Mouse (Mus musculus) CH12F3 (cell line): ENCODE data around the gene Gm11444.

Experiments
- in situ Hi-C: fragments of 300-500 bp; cut with MboI; formaldehyde crosslinking; loops from 2 replicates; pipeline ENCODE4 v1.14.3; 2020; ENCODE audit warnings: low sequenced_read_pairs

The Gm11444 gene

GRCm38 (mm10) chr11:85820959-85821358 is 29.2 kb downstream of the Gm11444 start:
- in situ Hi-C loops: no loop called here

DNA sequence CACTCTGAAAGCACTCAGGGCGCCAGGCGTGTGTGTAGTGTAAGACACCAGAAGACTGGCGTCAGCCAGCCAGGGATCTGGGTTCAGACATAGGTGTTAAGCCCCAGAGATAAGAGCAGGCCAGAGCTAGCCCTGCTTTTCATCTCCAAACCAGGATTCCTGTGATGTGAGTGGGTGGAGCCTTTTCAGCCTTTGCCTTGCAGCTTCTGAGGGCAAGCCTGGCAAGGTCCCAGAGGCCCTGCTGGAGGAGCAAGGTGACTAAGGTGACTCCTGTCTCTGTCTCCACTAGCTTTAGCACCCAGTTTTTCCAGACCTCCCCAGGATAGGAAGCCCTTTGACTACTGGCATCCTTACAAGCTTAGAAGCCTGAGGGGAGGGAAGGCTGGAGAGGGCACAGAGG is 31.7 kb downstream of the Gm11444 start:
- in situ Hi-C loops: no loop called here

DNA sequence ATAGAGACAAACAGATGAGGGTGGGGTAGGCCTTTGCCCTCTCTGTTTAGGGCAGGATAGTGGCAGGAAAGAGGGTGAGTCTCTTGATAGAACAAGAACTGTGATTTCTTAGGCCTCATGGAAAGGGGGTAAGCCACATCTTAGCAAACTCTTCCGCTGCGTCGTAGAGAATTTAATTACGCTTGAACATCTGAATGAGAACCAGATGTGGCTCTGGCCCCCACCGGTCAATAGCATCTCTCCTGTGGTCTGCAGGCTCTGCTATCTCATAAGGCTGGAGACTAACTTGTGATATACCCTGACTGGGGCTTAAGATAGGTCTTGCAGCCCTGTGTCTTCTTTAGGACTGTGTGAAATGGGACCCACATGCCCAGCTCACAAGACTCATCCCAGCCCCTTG is 33.7 kb downstream of the Gm11444 start:
- in situ Hi-C loops: no loop called here

DNA sequence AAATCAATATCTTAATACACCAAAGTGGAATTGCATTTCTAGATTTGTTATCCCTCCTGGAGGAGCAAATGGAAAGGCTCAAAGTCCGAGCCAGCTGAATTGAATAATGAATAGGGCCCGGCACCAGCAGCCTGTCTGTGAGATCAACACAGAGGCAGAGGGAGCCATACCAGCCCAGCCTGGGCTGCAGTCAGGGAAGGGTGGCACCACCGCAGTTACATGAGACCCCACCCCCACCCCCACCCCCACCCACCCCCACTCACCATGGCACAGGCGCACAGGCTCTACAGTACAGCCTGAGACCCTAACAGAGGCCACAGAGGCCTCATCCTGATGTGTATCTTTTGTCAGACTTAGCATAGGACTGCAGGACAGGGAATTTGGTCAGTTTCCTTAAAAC is 35.5 kb downstream of the Gm11444 start:
- in situ Hi-C loops: no loop called here

GRCm38 (mm10) chr11:85812201-85812966 is 37.7 kb downstream of the Gm11444 start:
- in situ Hi-C loops: no loop called here

- in situ Hi-C loops: no loop called here
Measured at GRCm38 (mm10) chr11:85811676-85812075, 38.5 kb downstream of the Gm11444 start.

DNA sequence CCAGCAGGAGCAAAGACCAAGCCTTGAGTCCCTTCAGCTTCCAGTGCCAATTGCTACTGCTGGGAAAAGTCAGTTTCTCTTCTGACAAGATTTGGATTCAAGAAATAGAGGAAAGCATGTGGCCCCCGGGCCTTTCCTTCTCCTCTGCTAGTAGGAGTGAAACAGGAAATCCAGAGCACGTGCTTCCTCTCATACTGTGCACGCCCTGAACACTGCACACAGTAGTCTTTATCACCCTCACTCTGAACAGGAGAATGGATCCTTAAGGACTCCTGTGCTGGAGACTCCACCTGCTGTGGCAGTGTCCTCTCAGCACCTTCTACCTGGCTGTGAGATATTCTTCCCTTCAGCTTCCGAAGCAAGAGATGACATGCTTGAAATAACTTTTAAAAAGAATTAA is 38.9 kb downstream of the Gm11444 start:
- in situ Hi-C loops: no loop called here

- in situ Hi-C loops: no loop called here
Measured at GRCm38 (mm10) chr11:85807353-85807752, 42.8 kb downstream of the Gm11444 start.

- in situ Hi-C loops: no loop called here
Measured at GRCm38 (mm10) chr11:85805779-85806178, 44.4 kb downstream of the Gm11444 start.

DNA sequence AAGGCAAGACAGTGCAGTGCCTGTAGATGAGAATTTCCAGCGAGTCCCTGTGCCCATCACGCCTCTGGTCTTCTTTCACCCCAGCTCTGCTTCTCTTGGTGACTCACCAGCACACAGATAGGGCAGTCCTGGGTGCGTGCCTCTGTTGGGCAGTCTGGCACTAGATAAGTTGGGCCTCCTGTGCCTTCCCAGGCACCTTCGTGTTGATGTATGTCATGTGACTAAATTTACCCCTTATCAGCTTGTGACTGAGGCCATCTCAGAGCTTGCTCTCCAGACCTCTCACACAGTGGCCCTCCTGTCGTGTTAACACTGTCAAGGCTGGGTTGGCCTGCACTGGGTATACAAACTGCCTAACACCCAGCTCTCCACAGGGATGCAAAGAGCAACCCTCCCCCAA is 46.1 kb downstream of the Gm11444 start:
- in situ Hi-C loops: no loop called here

- in situ Hi-C loops: no loop called here
Measured at GRCm38 (mm10) chr11:85800380-85800779, 49.8 kb downstream of the Gm11444 start.

GRCm38 (mm10) chr11:85799856-85800255 is 50.3 kb downstream of the Gm11444 start:
- in situ Hi-C loops: no loop called here

- in situ Hi-C loops: no loop called here
Measured at GRCm38 (mm10) chr11:85799456-85799855, 50.7 kb downstream of the Gm11444 start.
